Mouse (Mus musculus): ENCODE results near the gene Dstyk. TPM values are rescaled to one million over a fixed set of nuclear protein-coding genes. Genes with fewer than 3 reads are reported as not detected.

Gene Dstyk
- total and polyA plus RNA-seq, 3 experiments = 0.12 to 0.59 (median 0.21) TPM

GRCm38 (mm10) chr1:132500535-132500934 lies 83.2 kb downstream of the Dstyk start:
- H3K9ac ChIP-seq (ENCODE audit: insufficient read depth, low read depth) = no peak overlapping the region
- no peaks in the 10 kb centered on the region for H3K9me3 ChIP-seq (replicated peaks; ENCODE audit: low read length)
- TF ChIP-seq SMC3 (IDR thresholded peaks at IDR 0.05; ENCODE audit: low read depth, low read length) = no peak
- TF ChIP-seq KAT2A (IDR thresholded peaks at IDR 0.05; ENCODE audit: insufficient replicate concordance, low read length) = no peak
- TF ChIP-seq RAD21 (IDR thresholded peaks at IDR 0.05; ENCODE audit: low read depth, low read length) = no peak
- no peak for TF ChIP-seq MAFK (IDR thresholded peaks at IDR 0.05; ENCODE audit: insufficient replicate concordance, low read length)
- no peak for TF ChIP-seq POLR2A (IDR thresholded peaks at IDR 0.05; ENCODE audit: low read depth, low read length)
- no peak for TF ChIP-seq JUND (conservative IDR thresholded peaks at IDR 0.05; ENCODE audit: low read depth, low read length)
- TF ChIP-seq ZNF384 (IDR thresholded peaks at IDR 0.05; ENCODE audit: low read depth, low read length) = no peak
- in situ Hi-C loops (cut with MboI; ENCODE audit: low pct_ligation_motif_present, low pct_unique_long_range_greater_than_20kb, low sequenced_read_pairs) (no loop called here), dilution Hi-C loops (cut with MboI; ENCODE audit: extremely low pct_ligation_motif_present, extremely low pct_unique_long_range_greater_than_20kb, low sequenced_read_pairs) (no loop called here)
- no peak for DNase-seq (ENCODE audit: extremely low read depth)
- no peak overlapping the region for H3K27ac ChIP-seq (ENCODE audit: insufficient read depth, low read depth)
- peaks cover 64 to 91% of the 10 kb centered on the region in 2 experiments for H3K36me3 ChIP-seq (replicated peaks in 1 of 2; ENCODE audit: control insufficient read depth in 1 of 2, insufficient read depth in 1 of 2, low read length in 1 of 2)
- H3K27me3 ChIP-seq (replicated peaks) = no peaks in the 10 kb centered on the region
- no peak overlapping the region for H3K4me3 ChIP-seq (replicated peaks in 1 of 3; ENCODE audit: low read depth in 2 of 3, low read length in 2 of 3, poor library complexity in 1 of 3)
- no peak overlapping the region for H3K4me2 ChIP-seq (ENCODE audit: insufficient read depth, low read depth, poor library complexity, severe bottlenecking)
- no peaks in the 10 kb centered on the region for H3K4me1 ChIP-seq (ENCODE audit: control insufficient read depth in 1 of 2, insufficient read depth in 2 of 2)
- no peaks in the 10 kb centered on the region for H3K79me2 ChIP-seq (replicated peaks; ENCODE audit: control insufficient read depth, extremely low read depth, insufficient read depth, poor library complexity, severe bottlenecking)

DNA sequence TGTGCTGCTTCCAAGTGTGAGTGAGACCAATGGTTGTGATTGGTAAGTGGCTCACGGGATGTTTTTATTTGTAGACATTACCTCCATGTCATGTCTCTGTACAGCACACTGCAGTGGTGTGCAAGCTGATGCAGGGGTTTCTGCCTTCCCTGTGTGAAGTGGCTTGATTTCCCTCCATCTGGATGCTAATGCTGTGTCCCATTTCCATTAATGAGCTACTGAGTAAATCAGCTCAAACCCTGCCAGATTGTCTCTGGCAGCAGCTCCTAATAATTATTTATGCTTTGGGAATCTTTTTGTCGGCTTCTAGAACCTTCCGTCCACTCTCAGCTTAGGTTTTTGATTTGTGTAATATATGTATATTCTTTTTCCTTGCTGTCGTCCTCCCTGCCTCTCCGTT lies 87.8 kb downstream of the Dstyk start:
- H3K36me3 ChIP-seq (replicated peaks in 1 of 2; ENCODE audit: control insufficient read depth in 1 of 2, insufficient read depth in 1 of 2, low read length in 1 of 2) = peaks cover 55 to 90% of the 10 kb centered on the region in 2 experiments
- no peak overlapping the region for H3K27ac ChIP-seq (ENCODE audit: insufficient read depth, low read depth)
- no peaks in the 10 kb centered on the region for H3K79me2 ChIP-seq (replicated peaks; ENCODE audit: control insufficient read depth, extremely low read depth, insufficient read depth, poor library complexity, severe bottlenecking)
- no peaks in the 10 kb centered on the region for H3K9me3 ChIP-seq (replicated peaks; ENCODE audit: low read length)
- H3K9ac ChIP-seq (ENCODE audit: insufficient read depth, low read depth) = no peak overlapping the region
- no peaks in the 10 kb centered on the region for H3K27me3 ChIP-seq (replicated peaks)
- no peak overlapping the region for H3K4me3 ChIP-seq (replicated peaks in 1 of 3; ENCODE audit: low read depth in 2 of 3, low read length in 2 of 3, poor library complexity in 1 of 3)
- TF ChIP-seq MAZ (IDR thresholded peaks at IDR 0.05; ENCODE audit: low read depth, low read length) = no peak
- no peak for TF ChIP-seq MXI1 (IDR thresholded peaks at IDR 0.05; ENCODE audit: low read depth, low read length)
- no peak for TF ChIP-seq ZKSCAN1 (IDR thresholded peaks at IDR 0.05; ENCODE audit: borderline replicate concordance, low read depth, low read length)
- TF ChIP-seq E2F4 (IDR thresholded peaks at IDR 0.05; ENCODE audit: insufficient replicate concordance, low read depth, low read length) = no peak
- TF ChIP-seq KAT2A (IDR thresholded peaks at IDR 0.05; ENCODE audit: insufficient replicate concordance, low read length) = no peak
- TF ChIP-seq USF1 (IDR thresholded peaks at IDR 0.05; ENCODE audit: low read depth, low read length) = no peak
- no peak for TF ChIP-seq TBP (conservative IDR thresholded peaks at IDR 0.05; ENCODE audit: low read depth, low read length)
- no peak for TF ChIP-seq RCOR1 (conservative IDR thresholded peaks at IDR 0.05; ENCODE audit: low read depth, low read length)
- no peak for TF ChIP-seq SIN3A (IDR thresholded peaks at IDR 0.05; ENCODE audit: low read length)
- no peak for TF ChIP-seq POLR2A (IDR thresholded peaks at IDR 0.05; ENCODE audit: low read depth, low read length)
- no peak for TF ChIP-seq MEF2A (IDR thresholded peaks at IDR 0.05; ENCODE audit: borderline replicate concordance, low read depth, low read length)
- TF ChIP-seq ELF1 (IDR thresholded peaks at IDR 0.05; ENCODE audit: low read depth, low read length) = no peak
- TF ChIP-seq MYC (IDR thresholded peaks at IDR 0.05; ENCODE audit: low read depth, low read length) = no peak
- TF ChIP-seq MAFK (IDR thresholded peaks at IDR 0.05; ENCODE audit: insufficient replicate concordance, low read length) = no peak
- no peak for TF ChIP-seq SMC3 (IDR thresholded peaks at IDR 0.05; ENCODE audit: low read depth, low read length)
- no peak for TF ChIP-seq CTCF (conservative IDR thresholded peaks at IDR 0.05 in 1 of 2, IDR thresholded peaks at IDR 0.05 in 1 of 2; ENCODE audit: low read depth in 2 of 2, low read length in 2 of 2)
- no peak for TF ChIP-seq EP300 (IDR thresholded peaks at IDR 0.05; ENCODE audit: low read length)
- TF ChIP-seq USF2 (conservative IDR thresholded peaks at IDR 0.05; ENCODE audit: low read depth, low read length) = no peak
- no peak for TF ChIP-seq JUN (IDR thresholded peaks at IDR 0.05; ENCODE audit: insufficient read depth, low read depth, low read length)
- H3K4me1 ChIP-seq (ENCODE audit: control insufficient read depth in 1 of 2, insufficient read depth in 2 of 2) = no peaks in the 10 kb centered on the region
- H3K4me2 ChIP-seq (ENCODE audit: insufficient read depth, low read depth, poor library complexity, severe bottlenecking) = no peak overlapping the region
- DNase-seq (ENCODE audit: extremely low read depth) = no peak
- dilution Hi-C loops (cut with MboI; ENCODE audit: extremely low pct_ligation_motif_present, extremely low pct_unique_long_range_greater_than_20kb, low sequenced_read_pairs) = no loop called here
- in situ Hi-C loops (cut with MboI; ENCODE audit: low pct_ligation_motif_present, low pct_unique_long_range_greater_than_20kb, low sequenced_read_pairs) = no loop called here

Data from CH12.LX (cell line).